ENCODE assay signal across 25 mouse cellular contexts in genomic region chr10:96094559-96094958, GRCm38 (mm10). TPM values are rescaled to one million over a fixed set of nuclear protein-coding genes. Genes with fewer than 3 reads are reported as not detected.
DNase-seq lines count a peak whose midpoint lies in the region; ATAC-seq lines count a peak whose summit lies in the region.
"Had no signal": no experiment of that assay in that cellular context is flagged by ENCODE, and none has a peak within 500 bp of the region (broad histone marks: within the 10 kb centered on the region; RNA-seq: fewer than 3 reads in every experiment).

No protein-coding gene starts in this region.

- ATAC-seq in forebrain, embryonic 15.5 days (replicated peaks): 0 out of 2 replicates have a peak, but pooled peaks have one; percentile 55
- ATAC-seq in frontal cortex, adult (ENCODE audit: low TSS enrichment): peak; percentile 44; the same call in 1 of the 2 replicates
- ATAC-seq: forebrain, embryonic 13.5 days; intestine, postnatal 0 days had no signal

- no peaks in the 10 kb centered on the region for H3K9me3 ChIP-seq in forebrain, embryonic 15.5 days
- H3K9me3 ChIP-seq in forebrain, embryonic 10.5 days: no peaks in the 10 kb centered on the region
- H3K9me3 ChIP-seq: embryonic facial prominence, embryonic 12.5 days; embryonic facial prominence, embryonic 15.5 days; forebrain, embryonic 13.5 days; hindbrain, embryonic 12.5 days; hindbrain, embryonic 15.5 days had no signal

- no peak for DNase-seq in forebrain, embryonic 10.5 days (ENCODE audit: extremely low spot score, low spot score)
- no peak for DNase-seq in frontal cortex, postnatal 10 days (ENCODE audit: low spot score in 2 of 2)
- peak; percentile 15 for DNase-seq in right cerebral cortex, adult 18-20 months
- no peak for DNase-seq in right cerebral cortex, postnatal 4 days
- DNase-seq: adrenal gland, postnatal 10 days; adrenal gland, postnatal 36 days; cerebellum, adult 11 months; cerebellum, adult 2 months; cerebellum, adult 9-11 months; cerebellum, postnatal 25 days; gastrocnemius, postnatal 10 days; gastrocnemius, postnatal 36 days; heart, adult 11 months had no signal

- H3K27me3 ChIP-seq in forebrain, embryonic 15.5 days: no peaks in the 10 kb centered on the region
- H3K27me3 ChIP-seq in forebrain, embryonic 10.5 days (ENCODE audit: poor library complexity, severe bottlenecking): peaks cover 24% of the 10 kb centered on the region
- H3K27me3 ChIP-seq: embryonic facial prominence, embryonic 12.5 days; embryonic facial prominence, embryonic 15.5 days; forebrain, embryonic 13.5 days; hindbrain, embryonic 12.5 days; hindbrain, embryonic 15.5 days had no signal

- H3K4me1 ChIP-seq in forebrain, embryonic 15.5 days: no peaks in the 10 kb centered on the region
- peaks cover 15% of the 10 kb centered on the region for H3K4me1 ChIP-seq in forebrain, embryonic 10.5 days
- H3K4me1 ChIP-seq: embryonic facial prominence, embryonic 12.5 days; embryonic facial prominence, embryonic 15.5 days; hindbrain, embryonic 12.5 days had no signal

- H3K27ac ChIP-seq in forebrain, embryonic 15.5 days (replicated peaks): no peak overlapping the region
- no peak overlapping the region for H3K27ac ChIP-seq in forebrain, embryonic 10.5 days
- H3K27ac ChIP-seq: embryonic facial prominence, embryonic 12.5 days; embryonic facial prominence, embryonic 15.5 days; forebrain, embryonic 13.5 days; hindbrain, embryonic 12.5 days; hindbrain, embryonic 15.5 days had no signal

- H3K4me3 ChIP-seq in forebrain, embryonic 15.5 days: no peak overlapping the region
- no peak overlapping the region for H3K4me3 ChIP-seq in forebrain, embryonic 10.5 days
- H3K4me3 ChIP-seq: embryonic facial prominence, embryonic 12.5 days; embryonic facial prominence, embryonic 15.5 days; forebrain, embryonic 13.5 days; hindbrain, embryonic 12.5 days; hindbrain, embryonic 15.5 days had no signal

- 39% methylated on average over 2 of the region's 2 CpGs for WGBS in forebrain, embryonic 15.5 days
- 85% methylated on average over 2 of the region's 2 CpGs for WGBS in forebrain, embryonic 10.5 days

- no peaks in the 10 kb centered on the region for H3K36me3 ChIP-seq in forebrain, embryonic 15.5 days
- no peaks in the 10 kb centered on the region for H3K36me3 ChIP-seq in forebrain, embryonic 10.5 days (replicated peaks)
- H3K36me3 ChIP-seq: embryonic facial prominence, embryonic 12.5 days; embryonic facial prominence, embryonic 15.5 days; hindbrain, embryonic 12.5 days; hindbrain, embryonic 15.5 days had no signal

- H3K9ac ChIP-seq in forebrain, embryonic 15.5 days (replicated peaks): no peak overlapping the region
- H3K9ac ChIP-seq: embryonic facial prominence, embryonic 12.5 days; embryonic facial prominence, embryonic 15.5 days; forebrain, embryonic 13.5 days; hindbrain, embryonic 12.5 days; hindbrain, embryonic 15.5 days had no signal

- no peak overlapping the region for H3K4me2 ChIP-seq in forebrain, embryonic 15.5 days (replicated peaks)
- H3K4me2 ChIP-seq: embryonic facial prominence, embryonic 12.5 days; embryonic facial prominence, embryonic 15.5 days; forebrain, embryonic 13.5 days; heart, embryonic 11.5 days; hindbrain, embryonic 12.5 days; hindbrain, embryonic 15.5 days had no signal

RNA-seq across cellular contexts. Expression of gene Gm5426, which starts 41.8 kb away (rescaled TPM):
- not detected in 2 replicates for polyA plus RNA-seq in forebrain, embryonic 15.5 days (2015; fragmentation: Nextera tagmentation; extraction: Ambion mirVana)
- polyA plus RNA-seq in forebrain, embryonic 10.5 days (2016; fragmentation: Nextera tagmentation; extraction: Ambion mirVana): not detected in 2 replicates
- polyA plus RNA-seq: cerebellum, adult 2 months; embryonic facial prominence, embryonic 12.5 days; embryonic facial prominence, embryonic 15.5 days; forebrain, embryonic 13.5 days; heart, embryonic 11.5 days; heart, embryonic 14.5 days; heart, postnatal 0 days; hindbrain, embryonic 12.5 days; hindbrain, embryonic 15.5 days; intestine, embryonic 14.5 days; intestine, postnatal 0 days had no signal
